Mouse (Mus musculus): ENCODE data around the gene Cfap61.

DNA sequence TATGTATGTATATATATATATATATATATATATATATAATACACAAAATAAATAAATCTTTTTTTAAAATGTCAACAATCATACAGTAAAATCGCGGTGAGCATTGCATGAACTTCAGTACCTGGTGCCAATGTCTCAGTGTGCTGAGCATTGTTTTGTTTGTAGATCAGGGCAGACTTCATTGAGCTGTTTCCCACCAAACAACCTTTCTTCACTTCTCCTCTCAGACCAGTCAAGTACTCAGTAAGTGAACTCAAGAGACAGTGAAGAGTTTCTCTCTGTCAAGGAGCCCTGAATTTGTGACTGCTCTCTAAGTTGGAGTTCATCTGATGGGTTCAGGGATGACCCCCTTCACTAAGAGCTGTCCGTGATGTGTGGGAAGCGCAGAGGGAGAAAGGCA is 38.0 kb downstream of the Cfap61 start:
- TF ChIP-seq CTCF (conservative IDR thresholded peaks at IDR 0.05; ENCODE audit: low read length) (no peak), NANOG (IDR thresholded peaks at IDR 0.05; ENCODE audit: borderline replicate concordance, low read length) (no peak)

All from E14TG2a.4 (cell line).